Mouse (Mus musculus) thymus, postnatal 10 days (tissue): ENCODE results near the gene Aak1.
"Not testable (repeated sequence)": the region's sequence is repeated elsewhere in the genome, so short reads cannot be mapped to it uniquely, and the experiment has no call there.

ENCODE experiments used
- DNase-seq, 2 experiments: peaks; one replicate each; pipeline ENCODE4 v3.0.0; 2021; ENCODE audit warnings: low spot score in 2 of 2

Gene Aak1

GRCm38 (mm10) chr6:87018874-87019273 is 169.6 kb downstream of the Aak1 start:
- no peak for DNase-seq

DNA sequence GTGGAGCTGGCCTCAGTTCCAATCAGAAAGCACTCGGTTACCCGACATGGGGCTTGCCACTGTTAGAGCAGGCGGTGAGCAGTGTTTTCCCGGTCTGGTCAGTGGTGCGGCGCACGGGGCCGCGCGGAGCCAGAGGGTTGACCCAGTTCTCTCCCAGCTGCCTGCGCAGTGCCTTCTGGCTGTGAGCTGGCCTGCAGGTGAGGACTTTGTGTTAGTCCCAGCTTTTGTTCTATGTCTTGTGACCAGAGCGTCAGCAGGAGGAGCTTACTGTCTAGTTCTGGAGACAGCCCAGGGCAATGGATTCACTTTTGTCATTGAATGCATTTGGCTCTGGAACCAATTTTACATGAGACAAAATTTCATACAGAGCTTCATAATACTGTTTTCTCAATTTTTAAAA is 172.5 kb downstream of the Aak1 start:
- no peak for DNase-seq

- DNase-seq = no peak
Measured at GRCm38 (mm10) chr6:87026980-87027379, 177.7 kb downstream of the Aak1 start.

GRCm38 (mm10) chr6:87028881-87029280 is 179.6 kb downstream of the Aak1 start:
- DNase-seq = no peak

- not testable (repeated sequence) for DNase-seq
Measured at GRCm38 (mm10) chr6:87031310-87031709, 182.0 kb downstream of the Aak1 start.

DNA sequence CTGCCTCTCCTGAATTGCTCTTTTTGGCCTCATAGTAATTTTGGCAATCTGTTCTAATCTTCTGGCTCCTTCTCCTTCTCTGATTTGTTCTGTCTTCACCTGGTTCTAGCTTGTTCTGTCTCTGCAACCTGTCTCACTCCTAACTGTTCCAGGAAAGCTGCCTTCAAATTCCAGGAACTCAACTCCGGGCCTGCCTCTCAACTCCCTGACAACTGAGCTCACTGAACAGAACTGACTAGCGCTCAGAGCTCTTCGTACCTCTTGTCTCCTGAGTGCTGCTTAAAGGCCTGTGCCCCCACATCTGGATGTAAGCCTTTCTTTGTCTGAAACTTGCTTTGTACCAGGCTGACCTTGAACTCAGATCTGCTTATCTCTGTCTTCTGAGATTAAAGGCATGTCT is 183.1 kb downstream of the Aak1 start:
- DNase-seq = no peak

DNA sequence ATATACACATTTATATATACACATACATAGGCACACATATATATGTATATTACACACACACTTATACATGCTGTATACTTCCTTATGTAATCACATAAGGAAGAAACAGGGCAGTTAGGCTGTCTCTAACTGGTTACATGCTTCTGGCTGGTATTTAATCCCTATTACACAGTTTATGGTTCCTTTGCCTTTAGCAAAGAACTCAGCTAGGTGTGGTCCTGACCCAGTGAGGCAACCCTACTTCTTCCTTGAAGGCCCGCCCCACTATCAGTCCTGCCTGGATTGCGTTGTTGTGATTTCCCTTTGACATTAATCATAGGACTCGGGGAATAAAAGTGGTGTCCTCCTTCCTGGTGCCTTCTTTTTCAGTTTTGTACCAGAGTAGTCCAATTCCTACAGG is 185.1 kb downstream of the Aak1 start:
- no peak for DNase-seq

GRCm38 (mm10) chr6:87037826-87038620 is 188.7 kb downstream of the Aak1 start:
- no peak for DNase-seq

- DNase-seq = no peak
Measured at GRCm38 (mm10) chr6:87039161-87039560, 189.8 kb downstream of the Aak1 start.

GRCm38 (mm10) chr6:87040971-87041370 is 191.7 kb downstream of the Aak1 start:
- peak; percentile 46 to 56 for DNase-seq

- DNase-seq = no peak
Measured at GRCm38 (mm10) chr6:87041431-87041830, 192.1 kb downstream of the Aak1 start.

DNA sequence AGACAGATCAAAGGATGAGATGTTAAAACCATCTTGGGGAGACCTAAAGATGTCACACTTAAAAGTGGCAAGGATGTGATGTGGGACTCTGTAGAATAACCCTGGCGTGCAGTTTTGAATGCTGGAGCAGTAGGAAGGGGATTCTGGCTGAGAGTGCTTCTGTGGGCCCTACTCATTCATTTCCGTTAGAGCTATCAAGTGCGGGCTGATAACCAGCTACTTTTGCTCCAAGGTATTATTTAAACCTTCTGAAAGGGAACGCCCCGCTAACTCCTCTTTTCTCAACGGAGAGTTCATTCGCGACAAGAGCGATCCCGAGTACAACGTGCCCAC is 192.7 kb downstream of the Aak1 start:
- DNase-seq = no peak

DNA sequence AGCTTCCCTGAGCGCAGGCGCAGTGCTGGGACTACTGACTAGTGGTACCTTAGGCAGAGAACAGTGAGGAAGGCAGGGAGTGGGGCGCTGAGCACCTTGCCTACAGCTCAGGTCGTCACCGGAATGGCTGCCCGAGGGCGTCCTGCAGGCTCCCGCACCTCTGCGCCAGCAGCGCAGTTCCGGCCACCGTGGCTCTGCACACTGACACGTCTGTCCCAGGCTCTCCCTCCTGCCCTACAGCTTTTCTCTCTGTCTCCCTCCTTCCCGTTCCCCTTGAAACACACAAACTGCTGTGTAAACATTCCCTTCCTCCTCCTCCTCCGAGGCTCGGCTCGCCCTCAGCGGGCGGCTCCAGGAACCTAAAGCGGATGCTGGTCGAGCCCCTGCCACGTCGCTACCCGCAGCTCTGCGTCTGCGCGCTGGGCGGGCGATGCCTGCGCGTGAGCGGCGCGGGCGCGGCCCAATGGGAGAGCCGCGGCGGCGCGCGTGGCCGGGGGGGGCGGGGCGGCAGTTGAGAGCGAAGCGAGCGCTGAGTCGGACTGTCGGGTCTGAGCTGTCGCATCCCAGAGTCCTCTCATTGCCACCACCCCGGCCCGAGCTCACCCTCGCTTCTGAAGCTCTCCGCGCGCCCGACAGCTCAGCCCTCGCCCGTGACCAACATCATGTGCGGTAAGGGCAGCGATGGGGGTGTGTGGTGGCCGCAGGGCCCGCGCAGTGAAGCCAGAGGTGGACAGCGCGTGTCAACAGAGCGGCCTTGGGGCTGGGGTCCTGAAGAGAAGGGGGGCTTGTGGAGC is 193.2 kb downstream of the Aak1 start, which contains the start of gene Gfpt1:
Gene Gfpt1, plus strand, starts transcription at position 510 of the 794 bp plus-strand sequence.
- peak; percentile 93 to 95 for DNase-seq

- no peak for DNase-seq
Measured at GRCm38 (mm10) chr6:87043131-87043516, 193.8 kb downstream of the Aak1 start.

GRCm38 (mm10) chr6:87044895-87045294 is 195.6 kb downstream of the Aak1 start:
- DNase-seq = no peak

DNA sequence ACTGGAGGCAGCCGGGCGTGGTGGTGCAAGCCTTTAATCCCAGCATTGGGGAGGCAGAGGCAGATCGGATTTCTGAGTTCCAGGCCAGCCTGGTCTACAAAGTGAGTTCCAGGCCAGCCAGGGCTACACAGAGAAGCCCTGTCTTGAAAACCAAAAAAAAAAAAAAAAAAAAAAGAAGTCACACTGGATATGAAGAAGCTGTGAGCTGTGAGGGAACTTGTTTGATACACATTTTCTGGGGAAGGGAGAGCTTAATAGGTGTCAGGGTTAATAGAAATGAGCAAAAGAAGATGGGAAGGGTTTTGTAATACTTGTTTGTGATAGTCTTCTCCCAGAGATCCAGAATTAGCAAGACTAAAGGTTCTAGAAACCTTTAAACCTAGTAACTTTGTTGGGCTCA is 196.2 kb downstream of the Aak1 start:
- DNase-seq = no peak

- not testable (repeated sequence) for DNase-seq
Measured at GRCm38 (mm10) chr6:87048712-87049111, 199.4 kb downstream of the Aak1 start.

GRCm38 (mm10) chr6:87051886-87052425 is 202.6 kb downstream of the Aak1 start:
- DNase-seq = no peak
